Comparison of ENCODE assay signal across 11 mouse cellular contexts in genomic region chr14:24997786-24998509, GRCm38 (mm10).
A peak's percentile ranks its signal among the peaks of the same experiment; 100 is the strongest.
DNase-seq lines count a peak whose midpoint lies in the region; ATAC-seq and TF ChIP-seq lines count a peak whose summit lies in the region.
"Had no signal": no experiment of that assay in that cellular context is flagged by ENCODE, and none has a peak within 500 bp of the region (broad histone marks: within the 10 kb centered on the region; RNA-seq: fewer than 3 reads in every experiment).

No protein-coding gene starts in this region.

- no peak overlapping the region for H3K4me2 ChIP-seq in midbrain, postnatal 0 days (ENCODE audit: low read depth, low read length, poor library complexity, severe bottlenecking)
- no peak overlapping the region for H3K4me2 ChIP-seq in limb, embryonic 14.5 days (replicated peaks; ENCODE audit: low read depth, low read length, severe bottlenecking)

- peaks cover 46% of the 10 kb centered on the region for H3K4me1 ChIP-seq in midbrain, embryonic 10.5 days
- H3K4me1 ChIP-seq in midbrain, postnatal 0 days (ENCODE audit: insufficient read depth, low read length): peaks cover 5% of the 10 kb centered on the region; the same call in 1 of the 2 replicates
- H3K4me1 ChIP-seq in limb, embryonic 14.5 days (ENCODE audit: control insufficient read depth, insufficient read depth, low read length): peaks cover 42% of the 10 kb centered on the region

- peak overlapping the region; percentile 47 for H3K27ac ChIP-seq in midbrain, embryonic 10.5 days (replicated peaks)
- no peak overlapping the region for H3K27ac ChIP-seq in midbrain, postnatal 0 days (ENCODE audit: low read depth, low read length)
- H3K27ac ChIP-seq in limb, embryonic 14.5 days (replicated peaks; ENCODE audit: low read depth, low read length): peak overlapping the region; percentile 52; the same call in 1 of the 2 replicates

- no peak for ATAC-seq in midbrain, postnatal 0 days (ENCODE audit: low FRiP score)
- ATAC-seq in limb, embryonic 14.5 days (ENCODE audit: low FRiP score, low read depth): no peak

- no peak overlapping the region for H3K4me3 ChIP-seq in midbrain, embryonic 10.5 days
- no peak overlapping the region for H3K4me3 ChIP-seq in midbrain, postnatal 0 days (ENCODE audit: low read depth, low read length)
- H3K4me3 ChIP-seq in limb, embryonic 14.5 days (replicated peaks; ENCODE audit: low read length): no peak overlapping the region

- WGBS in midbrain, embryonic 10.5 days: 27% methylated on average over 14 of the region's 14 CpGs
- 32% methylated on average over 14 of the region's 14 CpGs for WGBS in midbrain, postnatal 0 days
- WGBS in limb, embryonic 14.5 days: 24% methylated on average over 14 of the region's 14 CpGs

- no peak for TF ChIP-seq CTCF in midbrain, postnatal 0 days (IDR thresholded peaks at IDR 0.05)

- no peaks in the 10 kb centered on the region for H3K9me3 ChIP-seq in midbrain, embryonic 10.5 days (replicated peaks)
- H3K9me3 ChIP-seq in midbrain, postnatal 0 days (ENCODE audit: low read length): no peaks in the 10 kb centered on the region
- no peaks in the 10 kb centered on the region for H3K9me3 ChIP-seq in limb, embryonic 14.5 days (ENCODE audit: control insufficient read depth, low read length)

- no peak overlapping the region for H3K9ac ChIP-seq in midbrain, postnatal 0 days (replicated peaks; ENCODE audit: low read length, poor library complexity, severe bottlenecking)
- no peak overlapping the region; the same call in 1 of the 2 replicates for H3K9ac ChIP-seq in limb, embryonic 14.5 days (ENCODE audit: low read depth, low read length, severe bottlenecking)

- H3K27me3 ChIP-seq in midbrain, embryonic 10.5 days (ENCODE audit: low read depth, poor library complexity, severe bottlenecking): peaks cover 72% of the 10 kb centered on the region
- H3K27me3 ChIP-seq in midbrain, postnatal 0 days (ENCODE audit: insufficient read depth, low read length): no peaks in the 10 kb centered on the region
- H3K27me3 ChIP-seq in limb, embryonic 14.5 days (ENCODE audit: control insufficient read depth, insufficient read depth, low read length): no peaks in the 10 kb centered on the region

- H3K36me3 ChIP-seq in midbrain, embryonic 10.5 days: no peaks in the 10 kb centered on the region
- H3K36me3 ChIP-seq in midbrain, postnatal 0 days (ENCODE audit: insufficient read depth, low read length): no peaks in the 10 kb centered on the region
- no peaks in the 10 kb centered on the region for H3K36me3 ChIP-seq in limb, embryonic 14.5 days (ENCODE audit: control insufficient read depth, insufficient read depth, low read length)

- peak; percentile 33 for DNase-seq in midbrain, embryonic 10.5 days (ENCODE audit: low spot score)
- no peak for DNase-seq in midbrain, postnatal 0 days (ENCODE audit: low spot score)
- peak; percentile 52 for DNase-seq in forelimb bud, embryonic 11.5 days (ENCODE audit: low read depth, low spot score)
- no peak for DNase-seq in limb, embryonic 14.5 days (ENCODE audit: low spot score)
- DNase-seq in yolk sac, embryonic 10.5 days (ENCODE audit: low spot score): peak; percentile 52
- no peak for DNase-seq in MN1 (ENCODE audit: low spot score)
- DNase-seq in lung, postnatal 4 days: no peak
- no peak for DNase-seq in heart, postnatal 4 days
- DNase-seq: heart, adult 18-20 months; layer of hippocampus, postnatal 36 days; lung, postnatal 14 days had no signal

- no peak for TF ChIP-seq POLR2A in limb, embryonic 14.5 days (IDR thresholded peaks at IDR 0.05; ENCODE audit: borderline replicate concordance, extremely low read depth, insufficient read depth, insufficient read length)

Comparison
In these comparisons a context has a peak if more than half of its experiments do, and no peak if none do; other contexts are left out.
1. DNase-seq: peak in midbrain, embryonic 10.5 days (single experiment), forelimb bud, embryonic 11.5 days (single experiment) and yolk sac, embryonic 10.5 days (single experiment); none in midbrain, postnatal 0 days (single experiment), limb, embryonic 14.5 days (single experiment), MN1 (single experiment), lung, postnatal 4 days (0 of 2) and heart, postnatal 4 days (single experiment).